Mouse (Mus musculus) liver, embryonic 11.5 days (tissue): ENCODE measurements around the gene Ndufaf1. TPM values are rescaled to one million over a fixed set of nuclear protein-coding genes. Genes with fewer than 3 reads are reported as not detected.

Experiments
- polyA plus RNA-seq: library from polyadenylated mRNA; unstranded; fragments of >200 nt; fragmentation: Nextera tagmentation; extraction: Ambion mirVana; gene quantifications from 2 replicates; pipeline ENCODE4 v1.2.1, GENCODE M21; 2014

Ndufaf1 gene
- polyA plus RNA-seq, 1 experiment from 2014 or later = 64.6 TPM

Other genes starting within 250 kb of the Ndufaf1 start
- gene Ino80, start 185.1 kb downstream of the Ndufaf1 start, polyA plus RNA-seq = 4.2 and 4.9 TPM in 2 replicates
- 0.25 and 0.29 TPM in 2 replicates for gene Exd1, start 115.2 kb downstream of the Ndufaf1 start, polyA plus RNA-seq
- gene Chp1, start 115.1 kb downstream of the Ndufaf1 start, polyA plus RNA-seq = 40.1 and 42.2 TPM in 2 replicates
- gene Nusap1, start 44.5 kb downstream of the Ndufaf1 start, polyA plus RNA-seq = 76.5 and 88.3 TPM in 2 replicates
- 42.0 and 47.7 TPM in 2 replicates for gene Oip5, start 44.4 kb downstream of the Ndufaf1 start, polyA plus RNA-seq
- 21.5 and 25.3 TPM in 2 replicates for gene Rtf1, start 12.2 kb upstream of the Ndufaf1 start, polyA plus RNA-seq
- gene Itpka, start 79.5 kb upstream of the Ndufaf1 start, polyA plus RNA-seq = 3.9 and 4.0 TPM in 2 replicates
- gene Ltk, start 97.6 kb upstream of the Ndufaf1 start, polyA plus RNA-seq = 0.19 and 0.43 TPM in 2 replicates
- 29.1 and 30.0 TPM in 2 replicates for gene Rpap1, start 124.7 kb upstream of the Ndufaf1 start, polyA plus RNA-seq
- 5.8 and 5.9 TPM in 2 replicates for gene Tyro3, start 134.9 kb upstream of the Ndufaf1 start, polyA plus RNA-seq
- gene Mga, start 234.4 kb upstream of the Ndufaf1 start, polyA plus RNA-seq = 22.0 and 23.9 TPM in 2 replicates